Mouse (Mus musculus) liver, embryonic 11.5 days (tissue): ENCODE data around the gene Capn7. TPM values are rescaled to one million over a fixed set of nuclear protein-coding genes. Genes with fewer than 3 reads are reported as not detected.

Experiments
- ATAC-seq: fragments of 200-750 bp; cut with Nextera tagmentation; replicated peaks from 2 replicates; pipeline ENCODE4 v1.8.0; 2017; ENCODE audit warnings: moderate number of reproducible peaks, mild to moderate bottlenecking, moderate TSS enrichment, moderate library complexity; ENCODE audit not compliant: low FRiP score
- DNase-seq: peaks from one replicate; pipeline ENCODE4 v3.0.0-alpha.2; 2017; ENCODE audit warnings: low spot score
- H3K27ac ChIP-seq: fragments of 300-500 bp; sonication (generic); 2 replicates; pipeline ENCODE4 v1.5.1; 2014; ENCODE audit warnings: mild to moderate bottlenecking, low read depth, low read length, control low read depth
- H3K27me3 ChIP-seq: fragments of 300-500 bp; sonication (generic); replicated peaks from 2 replicates; pipeline ENCODE4 v1.6.1; 2014; ENCODE audit warnings: low read length, mixed read lengths; ENCODE audit not compliant: control insufficient read depth, insufficient read depth
- H3K36me3 ChIP-seq: fragments of 300-500 bp; sonication (generic); 2 replicates; pipeline ENCODE4 v1.6.1; 2014; ENCODE audit warnings: mild to moderate bottlenecking, low read length, moderate library complexity, mixed read lengths; ENCODE audit not compliant: control insufficient read depth, insufficient read depth
- H3K4me1 ChIP-seq: fragments of 300-500 bp; sonication (generic); replicated peaks from 2 replicates; pipeline ENCODE4 v1.6.1; 2014; ENCODE audit warnings: low read length, mixed read lengths; ENCODE audit not compliant: control insufficient read depth, insufficient read depth
- H3K4me2 ChIP-seq: fragments of 300-500 bp; sonication (generic); 2 replicates; pipeline ENCODE4 v1.6.1; 2014; ENCODE audit warnings: mild to moderate bottlenecking, control low read depth, moderate library complexity
- H3K4me3 ChIP-seq: fragments of 300-500 bp; sonication (generic); 2 replicates; pipeline ENCODE4 v1.5.1; 2014; ENCODE audit warnings: low read depth, low read length, control low read depth
- H3K9ac ChIP-seq: fragments of 300-500 bp; sonication (generic); 2 replicates; pipeline ENCODE4 v1.6.1; 2014; ENCODE audit warnings: low read depth, low read length, control low read depth
- H3K9me3 ChIP-seq: fragments of 300-500 bp; sonication (generic); 2 replicates; pipeline ENCODE4 v1.6.1; 2016; ENCODE audit warnings: low read length, inconsistent platforms, mixed read lengths; ENCODE audit not compliant: control insufficient read depth
- WGBS: fragments of 180-500 bp; shearing (Covaris S2); extraction: QIAGEN DNeasy Blood & Tissue Kit; methylation state at CpG from one replicate; pipeline ENCODE4 v1.1.7; 2014; 5-methylcytosine and 5-hydroxymethylcytosine counted together
- polyA plus RNA-seq: library from polyadenylated mRNA; unstranded; fragments of >200 nt; fragmentation: Nextera tagmentation; extraction: Ambion mirVana; gene quantifications from 2 replicates; pipeline ENCODE4 v1.2.1, GENCODE M21; 2014

The Capn7 gene
- polyA plus RNA-seq, 1 experiment from 2014 or later: 34.4 TPM

DNA sequence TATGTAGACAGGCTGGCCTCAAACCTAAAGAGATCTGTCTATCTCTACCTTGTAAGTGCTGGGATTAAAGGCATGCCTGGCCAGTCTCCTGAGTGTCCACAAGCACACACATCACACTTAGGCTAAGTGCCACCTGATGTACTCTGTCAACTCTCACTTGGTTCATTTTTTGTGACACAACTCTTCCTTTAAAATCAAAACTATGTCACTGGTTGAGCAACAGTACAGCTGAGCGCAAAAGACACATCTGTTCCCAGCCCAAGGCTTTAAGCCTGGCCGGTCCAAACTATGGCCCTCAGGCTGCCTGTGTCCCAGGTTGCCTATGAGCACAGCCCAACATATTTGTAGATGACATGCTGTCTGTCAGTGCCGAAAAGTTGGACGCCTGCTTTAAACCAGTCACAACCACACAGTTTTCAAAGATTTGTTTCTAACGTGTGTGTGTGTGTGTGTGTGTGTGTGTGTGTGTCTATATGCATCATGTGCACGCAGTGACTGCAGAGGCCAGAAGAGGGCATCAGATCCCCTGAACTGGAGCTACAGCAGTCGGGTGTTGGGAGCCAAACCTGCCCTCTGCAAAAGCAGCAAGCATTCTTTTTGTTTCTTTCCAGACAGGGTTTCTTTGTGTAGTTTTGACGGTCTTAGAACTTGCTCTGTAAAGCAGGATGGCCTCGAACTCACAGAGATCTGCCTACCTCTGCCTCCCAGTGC, 58.5 kb downstream of the Capn7 start:
- Histone ChIP-seq H3K36me3 (no peaks in the 10 kb centered on the region; the same call in 1 of the 2 replicates), H3K4me3 (no peak overlapping the region), H3K9me3 (peaks cover 2% of the 10 kb centered on the region; the same call in 1 of the 2 replicates), H3K27ac (no peak overlapping the region), H3K4me1 (0 out of 2 replicates have a peak, but pooled peaks cover 3% of the 10 kb centered on the region), H3K4me2 (no peak overlapping the region), H3K27me3 (no peaks in the 10 kb centered on the region), H3K9ac (no peak overlapping the region)
- ATAC-seq (no peak), DNase-seq (no peak)
- 92% methylated on average over 9 of the region's 9 CpGs for WGBS

DNA sequence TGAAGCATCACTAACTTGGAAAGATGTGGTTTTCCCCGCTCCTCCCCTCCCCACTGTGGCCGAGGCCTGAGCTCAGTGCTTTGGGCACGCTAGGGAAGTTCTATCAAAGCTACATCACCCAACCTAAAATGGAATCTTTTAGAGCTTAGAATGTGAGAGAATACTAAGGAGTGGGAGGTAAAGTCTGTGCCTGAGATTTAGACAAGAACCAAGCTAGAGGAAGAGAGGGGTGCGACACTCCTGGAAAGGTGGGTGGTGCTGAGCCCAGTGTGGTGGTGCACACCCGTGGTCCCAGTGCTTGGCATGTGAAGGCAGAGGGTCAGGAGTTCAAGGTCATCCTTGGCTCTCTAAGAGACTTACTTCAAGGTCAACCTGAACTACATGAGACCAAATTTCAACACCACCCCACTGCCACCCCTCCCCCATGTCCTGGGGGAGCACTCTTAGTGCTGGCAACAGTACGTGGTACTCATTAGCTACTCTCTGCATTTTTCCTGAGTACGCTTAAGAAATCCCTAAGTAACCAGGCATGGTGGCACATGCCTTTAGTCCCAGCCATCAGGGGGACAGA, 59.3 kb downstream of the Capn7 start:
- no peak overlapping the region for H3K9ac ChIP-seq
- no peaks in the 10 kb centered on the region; the same call in 1 of the 2 replicates for H3K36me3 ChIP-seq
- WGBS: 91% methylated on average over 7 of the region's 7 CpGs
- no peak for DNase-seq
- H3K27me3 ChIP-seq: no peaks in the 10 kb centered on the region
- no peak for ATAC-seq
- H3K4me1 ChIP-seq: peaks cover 4% of the 10 kb centered on the region
- peaks cover 2% of the 10 kb centered on the region; the same call in 1 of the 2 replicates for H3K9me3 ChIP-seq
- H3K4me3 ChIP-seq: no peak overlapping the region
- H3K27ac ChIP-seq: no peak overlapping the region
- no peak overlapping the region for H3K4me2 ChIP-seq

DNA sequence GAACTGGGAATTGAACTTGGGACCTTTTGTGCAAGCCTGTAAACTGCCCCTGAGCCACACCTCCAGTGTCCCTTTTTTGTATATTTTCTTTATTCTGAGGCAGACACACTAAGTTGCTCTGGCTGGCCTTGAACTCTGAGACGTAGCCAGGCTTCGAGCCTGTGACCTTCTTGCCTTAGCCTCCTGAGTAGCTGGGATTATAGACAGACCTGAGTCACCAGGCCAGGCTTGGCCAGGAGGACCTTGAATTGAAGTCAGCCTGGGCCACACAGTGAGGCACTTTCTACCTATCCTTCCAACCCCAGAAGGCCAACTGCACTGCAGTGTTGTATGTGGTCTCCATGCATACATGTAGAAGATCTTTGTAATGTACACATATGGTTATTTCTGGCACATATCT, 60.0 kb downstream of the Capn7 start:
- Histone ChIP-seq H3K27ac (no peak overlapping the region), H3K27me3 (no peaks in the 10 kb centered on the region), H3K9ac (no peak overlapping the region), H3K36me3 (no peaks in the 10 kb centered on the region; the same call in 1 of the 2 replicates), H3K4me3 (no peak overlapping the region), H3K9me3 (peaks cover 2% of the 10 kb centered on the region; the same call in 1 of the 2 replicates), H3K4me1 (peaks cover 10% of the 10 kb centered on the region), H3K4me2 (no peak overlapping the region)
- 96% methylated on average over 2 of the region's 2 CpGs for WGBS
- DNase-seq (no peak), ATAC-seq (no peak)

DNA sequence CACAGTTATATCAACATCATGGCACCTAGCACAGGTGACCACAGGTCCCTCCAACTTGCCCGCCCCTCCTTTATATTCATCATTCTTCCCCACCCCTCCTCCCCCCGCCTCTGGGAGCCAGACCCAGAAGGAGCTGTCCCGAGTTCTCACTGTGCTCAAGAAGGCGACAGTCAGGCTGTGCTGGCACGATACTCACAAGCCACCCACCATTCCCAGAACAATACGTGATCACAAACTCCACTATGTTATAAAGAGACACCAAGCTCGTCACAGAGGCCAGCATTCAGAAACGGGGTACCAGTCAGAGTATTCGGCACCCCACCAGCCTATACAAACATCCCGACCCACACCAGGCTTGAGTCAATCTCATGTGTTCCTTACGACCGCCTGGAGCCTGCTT, 60.9 kb downstream of the Capn7 start:
- Histone ChIP-seq H3K9me3 (peaks cover 2% of the 10 kb centered on the region; the same call in 1 of the 2 replicates), H3K9ac (no peak overlapping the region), H3K4me1 (peaks cover 13% of the 10 kb centered on the region), H3K4me3 (no peak overlapping the region), H3K27me3 (no peaks in the 10 kb centered on the region), H3K27ac (no peak overlapping the region), H3K4me2 (no peak overlapping the region), H3K36me3 (no peaks in the 10 kb centered on the region; the same call in 1 of the 2 replicates)
- WGBS: 82% methylated on average over 12 of the region's 12 CpGs
- ATAC-seq: no peak
- no peak for DNase-seq

DNA sequence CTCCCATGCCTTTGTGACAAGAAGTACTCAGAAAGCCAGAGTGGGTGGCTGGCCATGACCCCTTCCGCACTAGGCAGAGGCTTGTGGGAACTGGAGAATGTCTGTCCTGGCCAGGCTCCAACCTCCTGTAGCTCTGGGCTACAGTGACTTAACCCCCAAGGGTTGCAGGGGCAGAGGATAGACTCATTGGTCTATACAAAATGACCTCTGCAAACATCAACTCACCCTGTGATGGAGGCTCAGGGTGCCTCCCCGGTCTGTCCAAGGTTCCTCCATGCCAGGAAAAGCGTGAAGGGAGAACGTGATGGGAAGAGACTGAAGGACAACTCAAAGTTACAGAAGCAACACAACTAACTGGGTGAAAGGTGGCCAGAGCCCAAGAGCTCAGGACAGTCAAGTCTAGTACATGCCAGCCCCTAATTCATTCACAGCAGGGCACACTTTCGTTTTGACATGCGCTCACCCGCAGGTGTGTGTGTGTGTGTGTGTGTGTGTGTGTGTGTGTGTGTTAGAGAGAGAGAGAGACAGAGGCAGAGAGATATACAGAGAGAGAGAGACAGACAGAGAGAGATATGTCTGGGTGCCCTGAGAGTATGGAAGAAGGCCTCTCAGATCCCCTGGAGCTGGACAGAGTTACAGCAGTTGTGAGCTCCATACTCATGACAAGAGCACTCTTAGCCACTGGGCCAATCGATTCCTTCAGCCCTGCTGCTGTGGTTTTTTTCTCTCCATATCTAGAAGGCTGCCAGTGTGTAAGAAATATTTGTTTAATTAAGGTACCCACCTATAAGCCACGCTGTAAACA, 61.6 kb downstream of the Capn7 start:
- no peak for ATAC-seq
- H3K27ac ChIP-seq: no peak overlapping the region
- DNase-seq: no peak
- H3K36me3 ChIP-seq: no peaks in the 10 kb centered on the region; the same call in 1 of the 2 replicates
- no peak overlapping the region for H3K4me2 ChIP-seq
- WGBS: 88% methylated on average over 9 of the region's 9 CpGs
- H3K4me3 ChIP-seq: no peak overlapping the region
- H3K9ac ChIP-seq: no peak overlapping the region
- H3K27me3 ChIP-seq: no peaks in the 10 kb centered on the region
- H3K4me1 ChIP-seq: peaks cover 18% of the 10 kb centered on the region
- H3K9me3 ChIP-seq: peaks cover 2% of the 10 kb centered on the region; the same call in 1 of the 2 replicates

DNA sequence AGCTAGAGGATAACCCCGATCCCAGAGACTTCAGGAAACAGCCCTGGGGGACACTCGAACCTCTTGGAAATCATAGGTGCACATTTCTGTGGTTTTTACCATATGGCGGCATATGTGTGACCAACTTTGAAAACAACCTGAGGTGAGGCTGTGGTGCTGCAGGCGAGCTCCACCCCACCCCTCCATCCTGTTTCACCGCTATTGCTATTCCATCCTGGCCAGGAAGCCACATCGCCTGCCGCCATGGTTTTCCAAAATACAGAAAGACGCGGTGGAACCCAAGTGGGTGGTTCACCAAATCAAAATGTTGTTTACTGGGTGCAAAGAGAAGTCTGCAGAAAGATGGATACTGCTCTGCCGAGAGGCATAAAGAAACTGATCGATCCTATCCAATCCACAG, 62.4 kb downstream of the Capn7 start:
- Histone ChIP-seq H3K9me3 (peaks cover 2% of the 10 kb centered on the region; the same call in 1 of the 2 replicates), H3K27me3 (no peaks in the 10 kb centered on the region), H3K4me1 (peaks cover 23% of the 10 kb centered on the region), H3K36me3 (no peaks in the 10 kb centered on the region; the same call in 1 of the 2 replicates), H3K4me2 (no peak overlapping the region), H3K4me3 (no peak overlapping the region), H3K27ac (no peak overlapping the region), H3K9ac (no peak overlapping the region)
- ATAC-seq: no peak
- DNase-seq: no peak
- WGBS: 86% methylated on average over 11 of the region's 11 CpGs

DNA sequence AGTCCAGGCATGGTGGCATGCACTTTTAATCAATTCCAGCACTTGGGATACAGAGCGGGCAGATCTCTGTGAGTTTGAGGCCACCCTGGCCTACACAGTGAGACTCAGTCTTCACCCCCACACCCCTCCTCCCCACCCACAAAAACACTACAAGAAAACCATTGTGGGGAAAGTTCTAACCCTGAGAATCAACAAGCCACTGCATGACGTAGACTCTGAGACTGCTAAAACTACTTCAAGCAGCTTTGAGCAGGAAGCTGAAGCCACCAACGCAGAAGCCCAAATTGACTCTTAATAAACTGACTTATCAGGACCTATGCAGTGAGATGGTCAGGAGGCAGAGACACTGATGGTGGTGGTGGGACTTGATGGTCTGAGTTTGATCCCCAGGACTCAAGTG, 62.8 kb downstream of the Capn7 start:
- no peak overlapping the region for H3K4me2 ChIP-seq
- H3K4me3 ChIP-seq: no peak overlapping the region
- no peaks in the 10 kb centered on the region; the same call in 1 of the 2 replicates for H3K36me3 ChIP-seq
- H3K9ac ChIP-seq: no peak overlapping the region
- peaks cover 28% of the 10 kb centered on the region for H3K4me1 ChIP-seq
- 80% methylated on average over 3 of the region's 3 CpGs for WGBS
- H3K27ac ChIP-seq: no peak overlapping the region
- no peak for ATAC-seq
- H3K27me3 ChIP-seq: no peaks in the 10 kb centered on the region
- DNase-seq: no peak
- H3K9me3 ChIP-seq: peaks cover 2% of the 10 kb centered on the region; the same call in 1 of the 2 replicates

DNA sequence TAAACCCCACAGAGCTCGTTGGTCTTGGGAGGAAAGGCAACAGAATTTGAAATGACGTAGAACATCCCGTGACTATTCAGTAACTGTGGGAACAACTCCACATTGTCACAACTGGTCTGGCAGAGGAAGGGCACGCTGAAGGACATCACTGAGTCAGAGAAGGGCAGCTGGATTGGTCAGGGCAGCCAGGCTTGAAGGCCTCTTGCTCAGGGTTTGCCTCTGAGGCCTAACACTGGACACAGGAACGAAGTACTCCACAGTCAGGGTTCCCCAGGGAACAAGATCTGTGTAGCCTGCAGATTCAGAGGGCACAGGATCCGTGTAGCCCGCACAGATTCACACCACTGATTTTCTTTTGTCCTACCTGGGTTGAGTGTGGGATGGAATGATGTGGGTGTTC, 63.8 kb downstream of the Capn7 start:
- whole genome bisulfite sequencing: 85% methylated on average over 7 of the region's 7 CpGs
- Histone ChIP-seq H3K36me3 (no peaks in the 10 kb centered on the region; the same call in 1 of the 2 replicates), H3K4me2 (no peak overlapping the region), H3K9me3 (peaks cover 2% of the 10 kb centered on the region; the same call in 1 of the 2 replicates), H3K9ac (no peak overlapping the region), H3K27me3 (no peaks in the 10 kb centered on the region), H3K4me1 (peaks cover 37% of the 10 kb centered on the region), H3K27ac (no peak overlapping the region), H3K4me3 (no peak overlapping the region)
- ATAC-seq (no peak), DNase-seq (no peak)
